Mouse (Mus musculus): ENCODE measurements around the gene Igtp.
"Not testable (repeated sequence)": the region's sequence is repeated elsewhere in the genome, so short reads cannot be mapped to it uniquely, and the experiment has no call there.

Gene Igtp

DNA sequence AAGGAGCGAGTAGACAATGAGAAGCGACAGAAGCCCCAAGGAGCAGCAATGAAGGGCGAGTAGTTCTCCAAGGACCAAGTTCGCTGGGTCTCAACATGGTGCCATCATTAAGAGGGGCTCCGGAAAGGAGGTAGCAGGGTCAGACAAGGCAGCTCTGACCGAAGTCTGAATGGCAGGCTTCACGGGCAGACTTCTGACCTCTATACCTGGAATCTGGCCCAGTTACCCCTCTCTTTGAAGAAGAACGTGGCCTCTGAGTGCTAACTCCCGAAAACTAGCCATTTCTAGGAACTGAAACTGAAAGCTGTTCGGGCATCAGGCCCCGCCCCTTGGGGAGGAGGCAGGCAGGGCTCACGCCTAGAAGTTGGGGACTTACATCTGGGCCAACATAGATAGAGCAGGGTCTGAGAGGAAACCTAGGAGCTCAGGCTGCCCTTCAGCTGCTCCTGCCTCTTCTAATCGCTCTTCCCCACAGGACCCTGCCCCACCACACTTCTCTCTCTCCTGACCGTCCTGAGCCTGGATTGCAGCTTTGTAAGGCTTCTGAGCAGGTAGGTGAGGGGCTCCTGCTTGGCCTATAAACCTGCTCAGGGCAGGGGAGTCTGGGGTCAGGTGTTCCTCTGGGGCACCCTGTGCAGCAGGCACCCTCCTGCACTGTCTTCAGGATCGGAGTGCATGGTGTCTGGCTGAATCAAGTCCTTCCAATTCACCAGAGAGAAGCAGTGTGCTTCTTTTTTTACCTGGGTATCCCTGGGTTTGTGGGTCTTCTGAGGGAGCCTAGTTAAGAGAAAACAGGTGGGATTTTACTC lies at the start of gene Igtp, which contains the start of gene Irgm2:
Gene Igtp (plus strand): TSS at position 328 of the 809 bp plus-strand sequence.
Gene Irgm2 (plus strand): TSS at position 390 of the 809 bp plus-strand sequence.
- in situ Hi-C loops (cut with MseI, MboI) = not testable (repeated sequence)

DNA sequence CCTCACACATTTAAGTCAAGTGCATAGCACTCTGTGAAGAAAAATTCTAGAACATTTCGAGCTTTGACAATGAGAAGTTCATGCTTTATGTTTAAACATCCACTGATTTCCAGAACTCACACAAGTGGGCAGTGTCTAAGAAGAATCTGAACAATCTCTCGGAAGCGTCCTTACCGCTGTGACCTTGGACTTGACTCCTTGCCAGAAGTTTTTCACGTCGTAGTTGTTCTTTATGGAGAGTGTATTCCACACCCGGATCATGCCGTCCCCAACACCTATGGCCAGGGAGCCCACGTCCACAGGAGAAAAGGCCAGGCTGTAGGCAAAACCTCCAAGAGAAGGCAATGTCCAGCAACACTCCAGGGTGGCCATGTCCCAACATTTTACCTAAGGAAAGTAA lies 43.9 kb upstream of the Igtp start:
- in situ Hi-C loops (cut with MseI, MboI) = no loop called here

DNA sequence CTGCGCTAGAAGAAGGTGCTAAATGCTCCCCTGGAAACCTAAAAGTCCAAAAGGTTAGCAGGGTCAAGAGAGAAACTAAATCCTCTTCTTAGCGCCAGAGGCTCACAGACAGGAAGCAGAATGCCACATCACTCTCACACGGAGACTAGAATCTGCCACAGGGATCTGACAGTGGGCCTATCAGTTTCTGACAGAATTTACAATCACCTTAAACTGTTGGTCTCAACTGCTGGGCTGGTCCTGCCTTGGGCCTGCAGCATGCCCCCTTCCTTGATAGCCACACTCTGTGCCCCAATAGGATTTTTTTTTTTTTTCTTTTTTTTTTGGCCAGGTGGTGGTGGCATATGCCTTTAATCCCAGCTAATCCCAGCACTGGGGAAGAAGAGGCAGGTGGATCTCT lies 42.5 kb upstream of the Igtp start:
- in situ Hi-C loops (cut with MseI, MboI) = no loop called here

DNA sequence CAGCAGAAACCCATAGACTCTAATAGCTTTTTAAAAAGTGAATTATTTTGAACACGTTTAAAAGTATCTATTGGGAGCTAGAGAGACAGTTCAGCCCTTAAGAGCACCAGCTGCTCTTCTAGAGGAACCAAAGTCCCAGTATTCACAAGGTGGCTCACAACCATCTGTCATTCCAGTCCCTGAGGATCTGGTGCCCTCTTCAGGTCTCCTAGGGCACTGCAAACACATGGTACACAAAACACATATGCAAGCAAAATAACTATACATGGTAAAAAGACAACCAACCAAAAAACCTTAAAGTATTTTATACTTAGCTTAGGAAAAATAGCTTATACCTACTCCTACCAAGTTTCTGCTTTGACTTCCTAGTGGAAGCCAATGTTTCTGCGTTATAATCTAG lies 34.3 kb upstream of the Igtp start:
- in situ Hi-C loops (cut with MseI, MboI) = no loop called here

DNA sequence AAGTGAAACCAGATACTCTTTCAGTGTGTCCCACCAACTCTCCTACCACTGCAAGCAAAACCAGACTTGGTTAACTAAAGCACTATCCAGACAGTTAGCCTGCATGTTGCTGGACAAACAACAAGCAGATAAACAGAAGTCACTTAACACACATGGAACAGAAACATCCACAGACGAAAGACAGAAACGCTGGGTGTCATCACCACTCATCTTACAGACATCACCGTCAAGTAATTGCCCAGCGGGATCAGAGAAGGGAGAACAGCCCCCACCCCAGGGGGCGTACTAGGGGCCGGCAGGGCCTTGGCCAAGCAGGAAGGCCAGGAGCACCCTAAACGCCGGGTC lies 31.6 kb upstream of the Igtp start:
- in situ Hi-C loops (cut with MseI, MboI) = no loop called here

DNA sequence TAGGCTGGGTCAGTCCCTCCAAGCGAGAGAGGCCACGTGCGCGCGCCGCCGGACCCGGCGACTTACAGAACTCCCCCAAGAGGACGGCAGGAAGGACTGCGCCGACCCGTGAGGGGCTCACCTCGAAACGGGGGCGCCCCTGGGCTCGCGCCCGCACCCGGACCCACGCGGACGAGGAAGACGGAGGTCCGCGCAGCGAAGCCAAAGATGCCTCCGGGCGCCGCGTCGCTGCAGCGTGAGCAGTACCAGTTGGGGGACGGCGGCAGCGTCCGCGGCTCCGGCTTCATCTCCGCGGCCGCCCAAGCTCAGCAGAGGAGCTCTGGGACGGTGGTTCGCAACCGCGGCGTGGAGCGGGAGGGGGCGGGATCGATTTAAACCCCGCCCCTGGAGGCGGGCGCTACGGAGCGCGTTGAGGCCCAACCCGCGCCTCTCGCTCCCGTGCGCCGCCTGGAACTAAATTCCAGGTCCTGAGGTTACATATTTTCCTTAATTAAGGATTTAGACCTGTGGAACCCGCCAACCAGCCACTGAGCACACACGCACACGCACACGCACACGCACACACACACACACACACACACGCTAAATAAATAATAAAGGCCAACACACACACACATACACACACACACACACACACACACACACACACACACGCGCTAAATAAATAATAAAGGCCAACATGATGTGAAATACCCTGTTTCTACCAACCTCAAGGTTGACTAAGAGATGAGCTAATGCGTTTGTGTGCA lies 31.0 kb upstream of the Igtp start, which contains the start of gene Gemin5:
Gene Gemin5 (minus strand): TSS at position 373 of the 749 bp plus-strand sequence.
- in situ Hi-C loops (cut with MseI, MboI) = no loop called here

DNA sequence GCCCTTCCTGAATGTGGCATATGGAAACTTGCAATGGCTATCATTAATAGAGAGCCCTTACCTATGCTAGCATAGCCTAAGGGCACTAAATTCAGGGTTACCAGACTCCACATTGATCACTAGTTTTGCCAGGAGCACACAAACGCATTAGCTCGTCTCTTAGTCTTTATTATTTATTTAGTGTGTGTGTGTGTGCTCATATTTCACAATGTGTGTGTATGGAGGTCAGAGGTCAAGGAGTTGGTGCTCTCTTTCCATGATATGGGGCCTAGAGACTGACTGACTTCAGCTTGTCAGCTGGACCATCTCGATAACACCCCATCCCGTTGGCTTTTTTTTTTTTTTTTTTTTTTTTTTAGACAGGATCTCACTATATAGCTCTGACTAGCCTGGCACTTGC lies 29.7 kb upstream of the Igtp start:
- in situ Hi-C loops (cut with MseI, MboI) = loop anchor here in 1 of 2 experiments (10.0 kb wide), 1 partner anchor 135 kb away; the partner anchor contains the start of gene Zfp692

DNA sequence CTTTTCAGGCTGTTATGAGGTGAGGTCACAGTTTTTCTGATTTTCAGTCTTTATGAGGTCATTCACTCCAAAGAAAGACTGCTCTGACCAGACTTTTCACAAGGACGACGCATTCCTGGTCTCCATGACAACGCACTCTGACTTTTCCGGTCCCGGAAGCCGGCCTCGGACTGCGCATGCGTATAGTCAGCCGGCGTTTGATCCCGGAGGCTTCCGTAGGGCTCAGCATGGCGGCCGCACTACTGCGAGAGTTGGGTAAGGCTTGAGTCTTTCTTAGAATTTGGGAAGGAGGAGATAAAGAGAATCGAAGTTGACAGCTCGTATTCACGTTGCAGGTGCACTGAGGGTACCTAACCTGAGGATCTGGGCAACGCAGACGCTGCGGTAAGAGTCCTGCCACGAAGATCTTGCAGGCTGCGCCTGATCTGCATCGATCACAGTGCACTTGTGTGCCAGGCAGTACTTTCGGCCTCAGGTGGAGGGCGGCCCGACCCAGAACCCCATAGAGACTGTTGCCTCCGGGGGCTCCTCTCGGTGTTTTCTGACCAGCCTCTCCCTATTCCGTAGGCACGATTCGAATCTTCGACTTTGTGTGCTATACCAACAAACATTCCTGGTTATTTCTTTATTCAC lies 27.8 kb upstream of the Igtp start, which contains the start of gene Mrpl22:
Gene Mrpl22 (plus strand): TSS at position 203 of the 633 bp plus-strand sequence.
- in situ Hi-C loops (cut with MseI, MboI) = loop anchor here in 1 of 2 experiments (10.0 kb wide), 1 partner anchor 133 kb away; the partner anchor contains the start of gene Zfp692

DNA sequence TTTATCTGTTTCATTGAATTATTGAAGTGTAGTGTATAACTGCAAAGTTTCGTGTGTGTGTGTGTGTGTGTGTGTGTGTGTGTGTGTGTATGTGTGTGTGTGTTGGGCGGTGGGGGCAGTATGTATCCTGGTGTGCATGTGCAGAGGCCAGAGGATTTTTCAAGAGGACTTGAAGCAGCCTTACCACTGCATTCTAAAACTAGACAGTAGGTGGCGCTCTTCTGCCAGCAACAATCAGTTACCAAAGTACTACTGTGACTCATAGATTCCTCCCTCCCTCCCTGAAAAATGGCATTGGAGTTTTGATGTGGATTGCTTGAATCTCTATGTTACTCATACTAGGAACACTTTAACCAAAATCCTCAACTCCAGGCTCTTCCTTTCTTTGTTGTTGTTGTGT lies 19.8 kb upstream of the Igtp start:
- in situ Hi-C loops (cut with MseI, MboI) = loop anchor here (5.0 to 10.0 kb wide), 2 partner anchors 48 to 125 kb away; partner anchors contain the start of gene Zfp692 (in 1 of the 2)

DNA sequence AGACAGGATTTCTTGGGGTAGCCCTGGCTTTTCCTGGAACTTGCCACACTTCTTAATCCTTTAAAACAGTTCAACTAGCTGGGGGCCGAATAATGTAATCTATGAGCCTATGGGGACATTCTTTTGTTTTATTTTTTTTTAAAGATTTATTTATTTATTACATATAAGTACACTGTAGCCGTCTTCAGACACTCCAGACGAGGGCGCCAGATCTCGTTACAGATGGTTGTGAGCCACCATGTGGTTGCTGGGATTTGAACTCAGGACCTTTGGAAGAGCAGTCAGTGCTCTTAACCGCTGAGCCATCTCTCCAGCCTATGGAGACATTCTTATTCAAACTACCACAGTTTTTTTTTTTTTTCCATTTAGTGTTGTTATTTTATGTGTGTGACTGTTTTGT lies 19.4 kb upstream of the Igtp start:
- in situ Hi-C loops (cut with MseI, MboI) = loop anchor here (5.0 to 10.0 kb wide), 3 partner anchors 42 to 125 kb away; partner anchors contain the start of gene Zfp692 (in 1 of the 2)

DNA sequence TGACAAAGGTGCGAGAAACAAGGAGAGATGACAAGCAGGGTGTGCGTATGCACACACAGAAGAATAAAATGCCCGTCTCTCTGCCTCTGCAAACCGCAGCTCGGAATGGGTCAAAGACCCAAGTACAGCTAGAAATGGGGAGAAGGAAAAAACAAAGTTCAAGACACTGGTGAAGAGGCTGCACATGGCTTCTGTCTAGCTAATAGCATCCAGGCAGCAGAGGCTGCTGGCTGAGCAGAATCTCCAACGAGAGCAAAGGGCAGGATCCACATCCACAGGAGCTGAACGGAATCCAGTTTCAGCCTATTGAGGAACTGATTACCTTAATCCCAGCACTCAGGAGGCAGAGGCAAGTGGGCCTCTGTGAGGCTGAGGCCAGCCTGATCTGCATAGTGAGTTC lies 18.6 kb upstream of the Igtp start:
- in situ Hi-C loops (cut with MseI, MboI) = loop anchor here in 1 of 2 experiments (5.0 kb wide), 1 partner anchor 42 kb away; no protein-coding TSS in a partner anchor

DNA sequence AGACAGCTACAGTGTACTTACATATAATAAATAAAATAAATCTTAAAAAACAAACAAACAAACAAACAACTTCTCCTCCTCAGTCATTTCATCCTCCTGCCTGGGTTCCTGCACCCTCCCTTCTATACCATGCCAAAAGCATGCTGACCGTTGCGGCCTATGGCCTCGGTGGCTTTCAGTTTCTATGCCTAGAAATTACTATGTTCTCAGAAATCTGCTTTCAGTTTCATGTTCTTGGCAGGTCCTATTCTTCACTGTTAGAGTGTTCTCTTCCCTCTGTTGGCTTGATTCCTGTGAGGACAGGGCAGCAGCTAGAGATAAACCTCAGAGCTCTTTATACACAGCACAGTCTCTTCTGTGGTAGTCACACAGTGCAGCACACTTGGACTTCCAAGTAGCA lies 15.8 kb upstream of the Igtp start:
- in situ Hi-C loops (cut with MseI, MboI) = loop anchor here in 1 of 2 experiments (5.0 kb wide), 1 partner anchor 39 kb away; no protein-coding TSS in a partner anchor

DNA sequence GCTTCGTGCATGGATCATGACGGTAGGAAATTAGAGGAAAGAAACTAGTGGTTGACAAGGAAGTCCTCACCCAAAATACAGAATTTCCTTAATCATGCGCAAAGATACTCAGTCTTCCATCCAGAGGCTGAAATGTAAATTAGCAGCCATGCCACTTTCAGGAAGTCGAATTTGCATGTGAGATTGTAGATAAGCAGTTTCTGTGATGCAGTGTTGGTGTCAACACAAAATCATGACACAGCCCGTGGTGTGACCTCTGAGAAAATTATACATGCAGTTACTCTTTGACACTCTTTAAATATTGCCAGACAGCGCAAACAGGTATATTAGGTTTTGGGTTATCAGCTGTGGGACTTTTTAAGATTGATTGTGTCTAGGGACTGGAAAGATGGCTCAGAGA lies 9.7 kb upstream of the Igtp start:
- in situ Hi-C loops (cut with MseI, MboI) = no loop called here

DNA sequence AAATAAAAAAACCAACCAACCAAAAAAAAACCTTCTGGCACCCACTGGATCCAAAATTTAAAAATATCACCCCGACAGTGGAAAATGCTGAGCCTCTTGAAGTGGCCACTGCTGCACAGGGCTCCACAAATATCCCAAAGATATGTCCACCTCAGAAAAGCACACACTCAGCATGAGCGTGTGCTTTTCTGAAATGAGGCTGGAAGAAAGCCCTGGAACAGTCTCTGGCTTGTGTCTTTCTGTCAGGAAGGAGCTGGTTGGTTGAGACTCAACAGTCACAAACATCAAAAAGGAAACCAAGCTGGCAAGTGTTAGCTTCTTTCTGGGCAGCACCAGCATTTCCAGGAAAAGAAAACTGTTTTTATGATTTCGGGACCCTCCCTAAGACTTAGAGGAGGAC lies 6.0 kb upstream of the Igtp start:
- in situ Hi-C loops (cut with MseI, MboI) = no loop called here

DNA sequence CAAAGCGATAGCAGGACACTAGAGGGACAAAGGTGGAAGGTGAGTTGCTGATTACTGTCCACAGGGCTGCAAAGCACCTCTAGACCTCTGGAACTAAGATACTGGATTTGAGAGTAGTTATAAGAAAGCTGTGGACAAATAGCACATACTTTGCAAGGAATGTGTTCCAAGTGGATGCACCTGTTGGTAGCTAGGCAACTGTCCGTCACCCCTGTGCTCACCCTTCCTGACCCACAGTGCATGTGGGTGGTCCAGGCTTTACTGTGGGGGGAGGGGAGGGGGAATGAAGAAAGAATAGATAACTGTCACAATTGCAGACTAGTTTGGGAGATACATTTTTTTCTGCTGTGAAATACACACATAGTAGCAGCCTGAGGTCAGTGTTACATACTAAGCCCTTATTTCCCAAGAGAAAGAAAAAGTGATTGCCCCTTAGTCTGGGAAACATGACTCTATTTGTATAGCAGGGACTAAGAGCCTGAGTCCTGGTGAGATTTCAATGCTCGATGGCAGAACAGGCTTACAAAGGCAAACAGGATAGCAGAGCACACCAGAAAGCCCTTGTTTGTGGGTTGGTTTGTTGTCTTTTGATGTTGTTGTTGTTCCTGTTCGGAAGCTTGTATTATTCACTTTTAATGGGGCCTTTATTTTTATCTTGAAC lies 5.4 kb upstream of the Igtp start:
- in situ Hi-C loops (cut with MseI, MboI) = no loop called here

DNA sequence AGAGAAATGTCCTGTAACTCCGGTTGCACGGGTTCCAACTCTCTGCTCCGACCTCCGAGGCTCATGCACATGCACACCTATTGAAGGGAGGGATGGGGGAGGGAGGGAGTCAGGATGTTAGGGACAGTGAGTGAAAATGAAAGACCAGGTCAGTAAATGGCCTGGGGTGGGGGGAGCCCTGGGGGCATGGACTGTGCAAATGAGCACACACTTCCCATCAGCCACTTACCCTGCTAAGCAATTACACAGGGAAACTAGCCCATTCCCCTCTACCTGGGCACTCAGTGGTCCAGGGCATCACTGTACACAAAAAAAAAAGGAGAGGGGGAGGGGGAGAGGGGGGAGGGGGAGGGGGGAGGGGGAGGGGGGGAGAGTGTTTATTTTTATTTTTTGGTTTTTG lies 693 bp upstream of the Igtp start:
- in situ Hi-C loops (cut with MseI, MboI) = no loop called here

DNA sequence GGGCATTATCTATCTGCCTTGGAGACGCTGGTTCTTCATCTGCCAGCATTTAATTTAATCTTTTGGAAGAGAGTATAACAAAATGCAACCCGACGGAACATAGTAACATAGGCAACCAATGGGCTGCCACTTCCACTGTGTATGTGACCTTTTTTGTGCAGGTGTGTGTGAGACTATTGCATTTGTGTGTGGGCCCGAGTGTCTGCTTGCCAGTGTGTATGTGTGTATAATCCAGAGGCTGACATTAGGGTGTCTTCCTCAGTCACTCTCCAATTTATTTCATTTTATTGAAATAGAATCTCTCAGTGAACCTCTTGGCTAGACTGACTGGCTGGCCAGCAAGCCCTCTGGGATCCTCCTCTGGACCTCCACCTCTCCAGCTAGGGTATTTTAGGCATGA lies 870 bp downstream of the Igtp start:
- in situ Hi-C loops (cut with MseI, MboI) = no loop called here

DNA sequence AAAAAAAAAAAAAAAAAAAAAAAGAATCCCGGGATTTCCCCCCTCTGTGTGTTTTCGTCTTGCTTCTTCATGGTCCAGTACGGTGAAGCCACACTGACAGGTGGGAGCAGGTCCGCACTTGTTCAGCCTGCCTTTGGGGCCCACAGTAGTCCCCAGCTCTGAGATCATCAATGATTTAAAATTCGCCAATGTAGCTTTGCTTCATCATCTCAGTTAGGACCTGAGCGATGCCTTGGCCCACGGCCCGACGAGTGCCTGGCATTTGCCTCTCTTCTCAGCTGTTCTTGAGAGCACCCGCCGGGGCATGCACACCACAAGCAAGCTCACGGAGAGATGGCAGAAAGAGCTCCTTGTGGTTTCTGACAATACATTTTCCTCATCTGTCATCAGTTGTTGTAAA lies 1.7 kb downstream of the Igtp start:
- in situ Hi-C loops (cut with MseI, MboI) = no loop called here

DNA sequence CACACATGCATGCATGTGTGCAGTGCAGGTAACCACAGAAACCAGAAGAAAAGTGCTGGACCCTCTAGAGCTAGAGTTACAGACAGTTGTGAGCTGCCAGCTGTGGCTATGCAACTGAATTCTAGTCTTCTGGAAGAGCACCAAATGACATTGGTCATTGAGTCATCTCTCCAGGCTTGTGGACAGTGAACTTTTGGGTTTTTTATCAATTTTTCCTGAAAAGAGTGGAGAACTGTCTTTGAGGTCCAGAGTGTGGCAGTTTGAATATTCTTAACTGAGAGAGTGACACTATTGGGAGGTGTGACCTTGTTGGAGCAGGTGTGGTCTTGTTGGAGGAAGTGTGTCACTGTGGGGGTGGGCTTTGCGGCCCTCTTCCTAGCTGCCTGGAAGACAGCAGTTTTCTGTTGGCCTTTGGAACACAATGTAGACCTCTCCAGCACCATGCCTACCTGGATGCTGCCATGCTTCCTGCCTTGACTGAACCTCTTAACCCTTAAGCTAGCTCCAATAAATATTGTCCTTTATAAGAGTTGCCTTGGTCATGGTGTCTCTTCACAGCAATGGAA lies 11.0 kb downstream of the Igtp start:
- in situ Hi-C loops (cut with MseI, MboI) = no loop called here

DNA sequence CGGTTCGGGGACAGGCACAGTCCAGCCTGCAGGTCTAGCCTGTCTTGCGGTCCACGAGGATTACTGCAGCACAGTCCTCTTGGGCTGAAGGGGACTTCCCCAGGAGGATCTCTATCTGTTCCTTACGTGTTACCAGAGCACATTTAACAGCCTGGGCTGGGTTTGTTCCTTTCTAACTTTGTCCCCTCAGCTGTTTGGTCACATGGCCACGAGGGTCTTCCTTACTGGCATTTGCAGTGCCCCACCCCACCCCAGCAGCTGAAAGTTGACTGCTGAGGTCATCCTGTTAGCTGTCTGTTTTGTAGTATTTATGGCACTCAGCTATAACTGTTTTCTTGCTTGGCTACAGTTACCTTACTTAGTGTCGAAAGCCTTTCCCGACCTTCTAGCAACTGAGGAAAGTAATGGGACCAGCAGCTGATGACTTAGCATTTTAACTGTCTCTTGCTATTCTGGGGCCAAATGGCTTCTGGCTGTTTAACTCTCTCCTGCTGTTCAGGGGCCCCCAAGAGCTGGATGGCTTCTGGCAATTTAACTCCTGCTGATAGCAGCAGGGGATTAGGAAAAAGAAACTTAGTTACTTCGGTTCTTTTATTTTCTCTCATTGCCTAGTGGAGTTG lies 11.8 kb downstream of the Igtp start:
- in situ Hi-C loops (cut with MseI, MboI) = no loop called here

DNA sequence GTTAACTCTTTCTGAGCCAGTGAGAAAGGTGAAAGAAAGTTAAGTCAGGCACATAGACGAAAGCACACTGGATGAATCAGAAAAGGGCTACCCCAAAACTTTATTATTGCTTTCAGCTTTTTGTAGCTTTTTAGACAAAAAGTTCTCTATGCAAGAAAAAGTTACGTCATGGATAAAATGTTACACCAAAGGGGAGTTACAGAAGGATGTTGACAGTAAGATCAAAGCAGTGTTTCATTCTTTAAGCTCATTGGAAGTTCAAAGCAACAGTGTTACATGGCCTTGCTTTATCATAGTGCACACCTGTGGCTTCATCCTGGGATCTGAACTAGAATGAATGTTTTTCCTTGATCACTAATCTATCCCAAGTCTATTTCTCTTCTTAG lies 12.3 kb downstream of the Igtp start:
- in situ Hi-C loops (cut with MseI, MboI) = no loop called here

Data from mouse trophoblast stem cell (cell line).